Mouse (Mus musculus): ENCODE results near the gene Utrn.

Gene Utrn

GRCm38 (mm10) chr10:12583473-12583872 lies 285.7 kb downstream of the Utrn start:
- no peak for DNase-seq

GRCm38 (mm10) chr10:12579048-12579447 lies 290.1 kb downstream of the Utrn start:
- DNase-seq = peak; percentile 29

- no peak for DNase-seq
Measured at GRCm38 (mm10) chr10:12575849-12576435, 293.2 kb downstream of the Utrn start.

- no peak for DNase-seq
Measured at GRCm38 (mm10) chr10:12574760-12575159, 294.4 kb downstream of the Utrn start.

GRCm38 (mm10) chr10:12573601-12574000 lies 295.6 kb downstream of the Utrn start:
- DNase-seq = peak; percentile 17

GRCm38 (mm10) chr10:12572759-12573158 lies 296.4 kb downstream of the Utrn start:
- no peak for DNase-seq

- no peak for DNase-seq
Measured at GRCm38 (mm10) chr10:12564425-12564824, 304.7 kb downstream of the Utrn start.

- no peak for DNase-seq
Measured at GRCm38 (mm10) chr10:12558810-12559209, 310.4 kb downstream of the Utrn start.

GRCm38 (mm10) chr10:12554090-12554718 lies 315.0 kb downstream of the Utrn start:
- no peak for DNase-seq

GRCm38 (mm10) chr10:12552890-12553278 lies 316.3 kb downstream of the Utrn start:
- DNase-seq = no peak

- no peak for DNase-seq
Measured at GRCm38 (mm10) chr10:12552196-12552889, 316.8 kb downstream of the Utrn start.

GRCm38 (mm10) chr10:12551735-12552134 lies 317.4 kb downstream of the Utrn start:
- DNase-seq = no peak

- peak; percentile 12 for DNase-seq
Measured at GRCm38 (mm10) chr10:12549945-12550540, 319.1 kb downstream of the Utrn start.

GRCm38 (mm10) chr10:12549261-12549660 lies 319.9 kb downstream of the Utrn start:
- DNase-seq = no peak

GRCm38 (mm10) chr10:12548616-12549084 lies 320.5 kb downstream of the Utrn start:
- peak; percentile 48 for DNase-seq

- DNase-seq = no peak
Measured at GRCm38 (mm10) chr10:12547037-12547625, 322.0 kb downstream of the Utrn start.

GRCm38 (mm10) chr10:12545440-12545839 lies 323.7 kb downstream of the Utrn start:
- DNase-seq = no peak

- DNase-seq = no peak
Measured at GRCm38 (mm10) chr10:12541757-12542156, 327.4 kb downstream of the Utrn start.

- DNase-seq = no peak
Measured at GRCm38 (mm10) chr10:12535272-12535671, 333.9 kb downstream of the Utrn start.

- DNase-seq = no peak
Measured at GRCm38 (mm10) chr10:12534801-12535200, 334.4 kb downstream of the Utrn start.

- no peak for DNase-seq
Measured at GRCm38 (mm10) chr10:12534301-12534700, 334.9 kb downstream of the Utrn start.

GRCm38 (mm10) chr10:12522078-12522477 lies 347.1 kb downstream of the Utrn start:
- DNase-seq = no peak

GRCm38 (mm10) chr10:12518162-12518561 lies 351.0 kb downstream of the Utrn start:
- no peak for DNase-seq

Data from kidney, postnatal 14 days (tissue).